Mouse (Mus musculus): ENCODE results near the gene H2-DMb1. TPM values are rescaled to one million over a fixed set of nuclear protein-coding genes. Genes with fewer than 3 reads are reported as not detected.

H2-DMb1 gene
- polyA plus RNA-seq, 1 experiment from 2014 or later: 0.69 TPM

- H3K9ac ChIP-seq (ENCODE audit: low read depth, low read length): no peak overlapping the region
- WGBS: 17% methylated on average over 13 of the region's 13 CpGs
- H3K27ac ChIP-seq (ENCODE audit: low read length): no peak overlapping the region
- ATAC-seq: no peak
- no peaks in the 10 kb centered on the region for H3K27me3 ChIP-seq (ENCODE audit: control insufficient read depth, insufficient read depth, low read depth, low read length)
- H3K36me3 ChIP-seq (ENCODE audit: control insufficient read depth, insufficient read depth, low read length): no peaks in the 10 kb centered on the region
- H3K4me2 ChIP-seq (ENCODE audit: low read length): 0 out of 2 replicates have a peak overlapping the region, but pooled peaks have one; percentile 3
- peaks cover 22% of the 10 kb centered on the region for H3K4me1 ChIP-seq (ENCODE audit: control insufficient read depth, insufficient read depth, low read length)
- no peak overlapping the region for H3K4me3 ChIP-seq (ENCODE audit: low read depth, low read length)
- H3K9me3 ChIP-seq (replicated peaks; ENCODE audit: control insufficient read depth, low read length, poor library complexity, severe bottlenecking): no peaks in the 10 kb centered on the region
Observed at GRCm38 (mm10) chr17:34128264-34128937, 24.5 kb upstream of the H2-DMb1 start.

DNA sequence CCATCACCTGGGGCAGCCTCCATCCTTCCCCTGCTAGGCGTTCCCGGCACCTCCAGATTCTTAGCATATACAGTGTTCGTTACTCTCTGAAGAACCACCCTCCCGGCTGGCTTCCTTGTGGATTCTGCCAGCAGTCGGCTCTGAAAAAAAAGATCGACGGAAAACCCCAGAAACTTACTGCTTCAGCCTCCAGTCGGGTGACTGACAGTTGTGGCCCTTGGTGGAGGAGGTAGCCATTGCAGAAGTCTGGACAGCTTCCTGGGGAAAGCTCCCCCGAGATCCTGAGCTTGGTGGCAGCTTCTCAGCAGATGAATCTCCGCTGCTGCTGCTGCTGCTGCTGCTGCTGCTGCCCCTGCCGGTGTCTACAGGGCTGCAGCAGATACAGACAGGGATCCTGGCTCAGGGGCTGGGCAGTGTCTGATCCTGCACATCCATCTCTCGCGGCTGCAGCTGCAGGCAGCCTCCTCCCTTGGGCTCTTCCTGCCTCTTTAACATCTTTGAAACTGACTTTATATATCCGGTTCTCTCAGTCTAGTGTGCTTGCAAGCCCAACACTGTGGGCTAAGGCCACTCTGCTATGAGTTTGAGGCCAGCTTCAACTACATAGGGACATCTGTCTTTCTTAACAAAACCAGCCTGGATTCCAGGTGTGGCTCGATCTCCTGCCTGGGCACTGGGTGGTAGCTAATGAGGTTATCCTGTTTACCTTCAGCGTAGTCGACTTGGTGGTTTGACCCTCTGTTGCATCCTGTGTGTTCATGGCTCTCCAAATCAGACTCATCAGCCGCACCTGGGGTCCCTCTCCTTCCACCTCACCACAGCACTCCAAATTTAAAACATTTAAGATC, 23.7 kb upstream of the H2-DMb1 start:
- Histone ChIP-seq H3K9me3 (replicated peaks; ENCODE audit: control insufficient read depth, low read length, poor library complexity, severe bottlenecking) (no peaks in the 10 kb centered on the region), H3K27me3 (ENCODE audit: control insufficient read depth, insufficient read depth, low read depth, low read length) (no peaks in the 10 kb centered on the region), H3K9ac (ENCODE audit: low read depth, low read length) (no peak overlapping the region), H3K4me3 (ENCODE audit: low read depth, low read length) (peak overlapping the region; percentile 3; the same call in 1 of the 2 replicates), H3K4me1 (ENCODE audit: control insufficient read depth, insufficient read depth, low read length) (peaks cover 15% of the 10 kb centered on the region), H3K27ac (ENCODE audit: low read length) (no peak overlapping the region), H3K4me2 (ENCODE audit: low read length) (0 out of 2 replicates have a peak overlapping the region, but pooled peaks have one; percentile 3), H3K36me3 (ENCODE audit: control insufficient read depth, insufficient read depth, low read length) (no peaks in the 10 kb centered on the region)
- 0 out of 2 replicates have a peak, but pooled peaks have one; percentile 23 for ATAC-seq
- 20% methylated on average over 18 of the region's 18 CpGs for WGBS

GRCm38 (mm10) chr17:34130073-34130947, 22.6 kb upstream of the H2-DMb1 start:
- no peak for ATAC-seq
- no peak overlapping the region for H3K27ac ChIP-seq (ENCODE audit: low read length)
- peaks cover 8% of the 10 kb centered on the region; the same call in 1 of the 2 replicates for H3K4me1 ChIP-seq (ENCODE audit: control insufficient read depth, insufficient read depth, low read length)
- no peaks in the 10 kb centered on the region for H3K27me3 ChIP-seq (ENCODE audit: control insufficient read depth, insufficient read depth, low read depth, low read length)
- no peak overlapping the region for H3K4me3 ChIP-seq (ENCODE audit: low read depth, low read length)
- H3K4me2 ChIP-seq (ENCODE audit: low read length): no peak overlapping the region
- 86% methylated on average over 19 of the region's 19 CpGs for WGBS
- no peaks in the 10 kb centered on the region for H3K36me3 ChIP-seq (ENCODE audit: control insufficient read depth, insufficient read depth, low read length)
- no peaks in the 10 kb centered on the region for H3K9me3 ChIP-seq (replicated peaks; ENCODE audit: control insufficient read depth, low read length, poor library complexity, severe bottlenecking)
- H3K9ac ChIP-seq (ENCODE audit: low read depth, low read length): no peak overlapping the region

DNA sequence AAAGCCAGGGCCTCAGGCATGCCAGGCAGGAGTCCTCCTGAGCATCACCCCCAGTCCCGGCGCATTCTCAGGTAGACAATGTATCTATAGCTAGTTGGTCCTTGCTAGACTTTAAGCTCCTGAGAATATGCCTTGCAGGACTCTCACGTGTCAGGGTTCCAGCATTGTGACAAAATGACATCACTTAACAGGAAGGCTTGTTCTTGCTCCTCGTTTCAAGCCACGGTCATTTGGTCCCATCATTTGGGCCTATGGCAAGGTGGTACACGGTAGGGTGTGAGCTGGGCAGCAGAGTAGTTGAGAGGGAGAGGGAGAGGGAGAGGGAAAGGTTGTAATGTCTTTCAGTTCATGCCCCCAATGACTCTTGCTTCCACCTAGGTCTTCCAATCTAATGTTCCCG, 21.0 kb upstream of the H2-DMb1 start:
- Histone ChIP-seq H3K27ac (ENCODE audit: low read length) (no peak overlapping the region), H3K4me3 (ENCODE audit: low read depth, low read length) (no peak overlapping the region), H3K4me1 (ENCODE audit: control insufficient read depth, insufficient read depth, low read length) (peaks cover 11% of the 10 kb centered on the region; the same call in 1 of the 2 replicates), H3K4me2 (ENCODE audit: low read length) (no peak overlapping the region), H3K36me3 (ENCODE audit: control insufficient read depth, insufficient read depth, low read length) (no peaks in the 10 kb centered on the region), H3K9me3 (replicated peaks; ENCODE audit: control insufficient read depth, low read length, poor library complexity, severe bottlenecking) (no peaks in the 10 kb centered on the region), H3K9ac (ENCODE audit: low read depth, low read length) (no peak overlapping the region), H3K27me3 (ENCODE audit: control insufficient read depth, insufficient read depth, low read depth, low read length) (0 out of 2 replicates have a peak, but pooled peaks cover 2% of the 10 kb centered on the region)
- ATAC-seq: no peak
- WGBS: 67% methylated on average over 7 of the region's 7 CpGs

DNA sequence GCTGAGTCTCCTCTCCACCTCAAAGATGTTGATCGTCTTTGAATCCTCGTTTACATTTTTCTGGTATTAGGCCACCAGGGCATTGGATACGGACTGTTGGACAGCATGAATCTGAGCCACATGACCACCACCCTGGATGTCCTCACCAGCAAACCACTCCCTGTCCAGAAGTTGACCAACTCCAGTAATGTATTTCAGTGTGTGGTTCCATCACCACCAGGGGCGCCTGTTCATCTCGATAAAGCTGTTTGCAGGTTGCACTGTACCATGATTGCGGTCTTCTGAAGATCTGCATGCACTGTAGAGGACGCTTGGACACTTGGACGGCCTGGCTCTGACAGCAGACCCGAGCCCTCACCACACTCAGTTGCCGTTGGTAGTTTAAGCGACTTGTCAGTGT, 19.6 kb upstream of the H2-DMb1 start:
- no peak for ATAC-seq
- Histone ChIP-seq H3K9ac (ENCODE audit: low read depth, low read length) (no peak overlapping the region), H3K4me3 (ENCODE audit: low read depth, low read length) (no peak overlapping the region), H3K4me2 (ENCODE audit: low read length) (no peak overlapping the region), H3K4me1 (ENCODE audit: control insufficient read depth, insufficient read depth, low read length) (peaks cover 11% of the 10 kb centered on the region; the same call in 1 of the 2 replicates), H3K27me3 (ENCODE audit: control insufficient read depth, insufficient read depth, low read depth, low read length) (peaks cover 10% of the 10 kb centered on the region), H3K36me3 (ENCODE audit: control insufficient read depth, insufficient read depth, low read length) (no peaks in the 10 kb centered on the region), H3K9me3 (replicated peaks; ENCODE audit: control insufficient read depth, low read length, poor library complexity, severe bottlenecking) (no peaks in the 10 kb centered on the region), H3K27ac (ENCODE audit: low read length) (no peak overlapping the region)
- 86% methylated on average over 11 of the region's 11 CpGs for WGBS

DNA sequence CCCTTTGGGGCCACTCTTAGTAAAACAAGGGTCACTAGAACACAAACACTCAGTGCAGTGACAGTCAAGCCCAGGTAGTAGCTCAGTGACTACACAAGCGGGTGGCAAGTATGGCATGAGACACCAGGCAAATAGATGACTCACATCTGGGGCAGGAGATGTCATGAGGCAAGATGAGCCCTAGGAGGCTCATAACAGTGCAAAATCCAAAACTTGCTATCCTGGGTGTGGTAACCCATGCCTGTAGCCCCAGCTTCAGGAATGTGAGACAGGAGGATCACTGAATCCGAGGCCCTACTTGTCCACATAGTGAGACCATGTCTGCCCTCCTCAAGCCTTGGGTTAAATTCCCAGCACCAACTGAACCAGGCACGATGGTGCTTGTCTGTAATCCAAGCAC, 18.4 kb upstream of the H2-DMb1 start:
- no peak overlapping the region for H3K4me3 ChIP-seq (ENCODE audit: low read depth, low read length)
- H3K9me3 ChIP-seq (replicated peaks; ENCODE audit: control insufficient read depth, low read length, poor library complexity, severe bottlenecking): no peaks in the 10 kb centered on the region
- peaks cover 21% of the 10 kb centered on the region for H3K27me3 ChIP-seq (ENCODE audit: control insufficient read depth, insufficient read depth, low read depth, low read length)
- H3K27ac ChIP-seq (ENCODE audit: low read length): no peak overlapping the region
- H3K36me3 ChIP-seq (ENCODE audit: control insufficient read depth, insufficient read depth, low read length): no peaks in the 10 kb centered on the region
- peaks cover 7% of the 10 kb centered on the region; the same call in 1 of the 2 replicates for H3K4me1 ChIP-seq (ENCODE audit: control insufficient read depth, insufficient read depth, low read length)
- no peak overlapping the region for H3K9ac ChIP-seq (ENCODE audit: low read depth, low read length)
- ATAC-seq: no peak
- H3K4me2 ChIP-seq (ENCODE audit: low read length): no peak overlapping the region
- WGBS: 97% methylated on average over 3 of the region's 3 CpGs

GRCm38 (mm10) chr17:34135297-34136224, 17.3 kb upstream of the H2-DMb1 start:
- Histone ChIP-seq H3K4me1 (ENCODE audit: control insufficient read depth, insufficient read depth, low read length) (peaks cover 11% of the 10 kb centered on the region; the same call in 1 of the 2 replicates), H3K9me3 (replicated peaks; ENCODE audit: control insufficient read depth, low read length, poor library complexity, severe bottlenecking) (no peaks in the 10 kb centered on the region), H3K4me2 (ENCODE audit: low read length) (peak overlapping the region; percentile 78), H3K27ac (ENCODE audit: low read length) (0 out of 2 replicates have a peak overlapping the region, but pooled peaks have one; percentile 51), H3K27me3 (ENCODE audit: control insufficient read depth, insufficient read depth, low read depth, low read length) (peaks cover 33% of the 10 kb centered on the region), H3K9ac (ENCODE audit: low read depth, low read length) (peak overlapping the region; percentile 59), H3K36me3 (ENCODE audit: control insufficient read depth, insufficient read depth, low read length) (no peaks in the 10 kb centered on the region), H3K4me3 (ENCODE audit: low read depth, low read length) (peak overlapping the region; percentile 45)
- ATAC-seq: peak; percentile 98
- 6% methylated on average over 31 of the region's 31 CpGs for WGBS

- H3K4me3 ChIP-seq (ENCODE audit: low read depth, low read length): no peak overlapping the region
- WGBS: 81% methylated on average over 7 of the region's 7 CpGs
- H3K27me3 ChIP-seq (ENCODE audit: control insufficient read depth, insufficient read depth, low read depth, low read length): peaks cover 40% of the 10 kb centered on the region
Observed at GRCm38 (mm10) chr17:34137601-34138000, 15.3 kb upstream of the H2-DMb1 start.

More at GRCm38 (mm10) chr17:34137601-34138000, 15.3 kb upstream of the H2-DMb1 start:
- Histone ChIP-seq H3K4me1 (ENCODE audit: control insufficient read depth, insufficient read depth, low read length) (peaks cover 11% of the 10 kb centered on the region; the same call in 1 of the 2 replicates), H3K9ac (ENCODE audit: low read depth, low read length) (no peak overlapping the region), H3K36me3 (ENCODE audit: control insufficient read depth, insufficient read depth, low read length) (no peaks in the 10 kb centered on the region), H3K4me2 (ENCODE audit: low read length) (no peak overlapping the region), H3K9me3 (replicated peaks; ENCODE audit: control insufficient read depth, low read length, poor library complexity, severe bottlenecking) (no peaks in the 10 kb centered on the region), H3K27ac (ENCODE audit: low read length) (no peak overlapping the region)
- no peak for ATAC-seq
